Mouse (Mus musculus) midbrain, embryonic 15.5 days (tissue): ENCODE measurements around the gene Usp28. TPM values are rescaled to one million over a fixed set of nuclear protein-coding genes. Genes with fewer than 3 reads are reported as not detected.

Experiments used
- ATAC-seq: fragments of 200-750 bp; cut with Nextera tagmentation; replicated peaks from 2 replicates; pipeline ENCODE4 v1.8.0; 2017; ENCODE audit warnings: moderate TSS enrichment
- H3K27ac ChIP-seq: fragments of 300-500 bp; sonication (generic); 2 replicates; pipeline ENCODE4 v1.5.1; 2015; ENCODE audit warnings: mild to moderate bottlenecking, inconsistent platforms
- H3K27me3 ChIP-seq: fragments of 300-500 bp; sonication (generic); replicated peaks from 2 replicates; pipeline ENCODE4 v1.6.1; 2015; ENCODE audit warnings: inconsistent platforms
- H3K36me3 ChIP-seq: fragments of 300-500 bp; sonication (generic); replicated peaks from 2 replicates; pipeline ENCODE4 v1.6.1; 2015; ENCODE audit warnings: inconsistent platforms
- H3K4me1 ChIP-seq: fragments of 300-500 bp; sonication (generic); 2 replicates; pipeline ENCODE4 v1.6.1; 2015; ENCODE audit warnings: inconsistent platforms
- H3K4me2 ChIP-seq: fragments of 300-500 bp; sonication (generic); 2 replicates; pipeline ENCODE4 v1.6.1; 2015; ENCODE audit warnings: inconsistent platforms, mild to moderate bottlenecking, moderate library complexity
- H3K4me3 ChIP-seq: fragments of 300-500 bp; sonication (generic); 2 replicates; pipeline ENCODE4 v1.5.1; 2015; ENCODE audit warnings: mild to moderate bottlenecking, inconsistent platforms
- H3K9ac ChIP-seq: fragments of 300-500 bp; sonication (generic); 2 replicates; pipeline ENCODE4 v1.6.1; 2015; ENCODE audit warnings: mild to moderate bottlenecking, inconsistent platforms
- H3K9me3 ChIP-seq: fragments of 300-500 bp; sonication (generic); 2 replicates; pipeline ENCODE4 v1.6.1; 2016; ENCODE audit warnings: inconsistent platforms
- WGBS: fragments of 180-500 bp; shearing (Covaris S2); methylation state at CpG from one replicate; pipeline ENCODE4 v1.1.7; 2015; ENCODE audit warnings: mixed read lengths; 5-methylcytosine and 5-hydroxymethylcytosine counted together
- polyA plus RNA-seq: library from polyadenylated mRNA; unstranded; fragments of >200 nt; fragmentation: Nextera tagmentation; extraction: Ambion mirVana; gene quantifications from 2 replicates; pipeline ENCODE4 v1.2.1, GENCODE M21; 2015

Usp28 gene
- polyA plus RNA-seq, 1 experiment from 2014 or later = 33.6 TPM

DNA sequence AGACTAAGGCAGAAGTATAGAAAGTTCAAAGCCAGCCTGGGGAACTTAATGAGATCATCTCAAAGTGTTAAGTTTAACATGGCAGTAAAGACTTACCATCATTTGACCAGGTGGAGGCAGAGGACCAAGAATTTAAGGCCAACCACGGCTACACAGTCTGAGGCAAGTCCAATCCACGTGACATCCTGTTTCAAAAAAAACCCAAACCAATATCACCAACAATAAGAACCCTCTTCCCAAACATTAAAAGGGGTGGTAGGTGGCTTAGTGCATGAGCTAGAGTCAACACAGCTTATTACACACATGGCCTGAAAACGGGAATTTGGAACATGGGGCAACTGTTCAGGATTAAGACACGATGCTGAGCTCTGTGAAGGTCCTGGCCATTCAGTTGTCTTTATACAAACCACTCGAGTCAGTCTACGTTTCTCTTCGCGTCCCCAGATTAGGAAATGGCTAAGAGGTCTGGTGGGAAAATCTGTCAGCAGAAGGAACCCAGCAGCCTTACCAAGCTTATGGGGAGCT is 793 bp upstream of the Usp28 start:
- Histone ChIP-seq H3K4me2 (peak overlapping the region; percentile 59), H3K27me3 (no peaks in the 10 kb centered on the region), H3K27ac (peak overlapping the region; percentile 89), H3K9ac (peak overlapping the region; percentile 56), H3K36me3 (no peaks in the 10 kb centered on the region), H3K9me3 (no peaks in the 10 kb centered on the region), H3K4me3 (peak overlapping the region; percentile 63), H3K4me1 (peaks cover 28% of the 10 kb centered on the region)
- 25% methylated on average over 8 of the region's 8 CpGs for WGBS
- ATAC-seq = peak; percentile 7; the same call in 1 of the 2 replicates

DNA sequence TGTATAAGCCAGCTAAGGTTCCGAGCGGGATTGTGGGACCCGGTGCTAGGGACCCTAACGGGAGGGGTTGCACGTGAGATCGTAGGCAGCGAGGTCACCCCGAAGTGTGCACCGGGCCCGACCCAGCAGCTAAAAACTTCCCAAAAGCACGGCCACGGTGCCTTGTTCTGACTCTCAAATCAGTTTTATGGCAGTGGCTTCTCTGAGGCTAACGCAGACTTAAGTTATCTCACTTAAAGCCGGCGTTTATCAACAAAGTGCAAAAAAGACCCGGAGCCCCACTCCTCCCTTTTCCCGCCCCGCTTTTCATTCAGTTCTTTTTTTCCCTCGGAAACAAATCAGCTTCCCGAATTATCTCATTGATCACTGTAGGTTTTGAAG is 523 bp downstream of the Usp28 start:
- no peak for ATAC-seq
- no peaks in the 10 kb centered on the region for H3K27me3 ChIP-seq
- peak overlapping the region; percentile 58 for H3K9ac ChIP-seq
- H3K9me3 ChIP-seq = no peaks in the 10 kb centered on the region
- peak overlapping the region; percentile 59 for H3K4me2 ChIP-seq
- WGBS = under 1% methylated on average over 20 of the region's 20 CpGs
- H3K4me1 ChIP-seq = peaks cover 28% of the 10 kb centered on the region
- no peaks in the 10 kb centered on the region for H3K36me3 ChIP-seq
- peak overlapping the region; percentile 63 for H3K4me3 ChIP-seq
- H3K27ac ChIP-seq = peak overlapping the region; percentile 89

DNA sequence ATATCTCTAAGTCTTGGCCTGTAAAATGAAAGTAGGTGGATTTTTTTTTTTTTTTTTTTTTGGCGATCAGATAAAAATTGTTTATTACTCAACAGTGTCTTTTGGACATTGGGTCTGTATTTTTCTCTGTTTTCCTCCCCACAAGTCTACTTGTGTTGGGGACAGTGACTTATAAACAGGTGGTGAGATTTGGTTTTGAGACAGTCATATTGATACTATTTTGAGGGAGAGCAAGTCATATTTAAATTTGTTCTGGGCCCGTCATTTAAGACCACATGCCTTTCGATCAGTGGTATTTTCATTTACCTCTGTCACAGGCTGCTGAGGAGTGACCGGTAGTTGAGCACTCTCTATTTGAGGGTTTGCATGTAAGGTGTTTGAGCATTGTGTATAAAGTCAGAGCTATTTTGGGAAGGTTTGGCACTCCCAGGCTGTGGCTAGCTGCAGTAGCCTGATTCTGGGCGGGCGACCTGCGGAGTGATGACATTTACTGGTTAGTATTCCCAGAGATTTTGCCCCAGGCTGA is 1.5 kb downstream of the Usp28 start:
- no peaks in the 10 kb centered on the region for H3K9me3 ChIP-seq
- H3K27me3 ChIP-seq = no peaks in the 10 kb centered on the region
- no peak overlapping the region for H3K27ac ChIP-seq
- H3K4me1 ChIP-seq = peaks cover 28% of the 10 kb centered on the region
- H3K4me3 ChIP-seq = peak overlapping the region; percentile 17
- no peaks in the 10 kb centered on the region for H3K36me3 ChIP-seq
- 15% methylated on average over 7 of the region's 7 CpGs for WGBS
- ATAC-seq = no peak
- H3K9ac ChIP-seq = no peak overlapping the region
- peak overlapping the region; percentile 59 for H3K4me2 ChIP-seq

DNA sequence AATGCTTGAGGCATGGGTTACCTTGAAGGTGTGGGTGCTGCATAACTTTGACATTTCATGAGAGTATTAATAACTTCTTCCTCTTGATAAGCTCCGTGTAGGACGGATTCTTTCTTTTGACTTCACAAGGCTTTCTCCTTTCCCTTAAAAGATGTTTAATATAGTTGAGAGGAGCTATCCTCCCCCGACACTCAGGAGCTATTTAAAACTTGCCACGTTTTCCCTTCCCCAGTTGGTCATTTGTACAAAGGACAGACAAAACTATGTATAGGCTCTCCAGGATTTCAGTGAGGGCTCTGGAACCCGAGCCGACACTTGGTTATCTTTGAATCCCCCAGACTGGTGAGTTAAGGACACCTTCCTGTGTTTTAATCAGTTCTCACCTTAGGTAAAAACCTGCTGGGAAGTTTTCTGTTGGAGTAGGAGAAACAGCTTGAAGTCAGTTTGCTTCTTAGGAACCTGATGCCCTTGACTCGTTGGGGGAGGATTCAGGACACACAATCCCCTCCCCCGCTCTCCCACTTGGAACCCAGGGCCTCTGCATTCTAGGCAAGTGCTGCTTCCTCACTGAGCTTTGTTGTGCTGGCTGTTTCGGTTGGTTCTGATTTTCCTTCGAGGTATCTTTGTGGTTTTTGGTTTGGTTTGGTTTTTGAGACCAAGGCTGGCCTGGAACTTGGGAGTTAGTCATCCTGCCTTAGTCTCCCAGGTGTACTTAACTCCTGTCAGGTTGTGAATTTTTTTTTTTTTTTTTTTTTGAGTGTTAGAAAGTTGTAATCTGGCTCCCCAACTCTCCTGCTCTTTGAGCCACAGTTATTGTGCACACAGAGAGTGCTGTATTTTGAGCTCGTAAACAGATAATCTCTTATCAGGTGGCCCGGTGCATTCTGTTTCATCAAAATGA is 2.3 kb downstream of the Usp28 start:
- peak overlapping the region; percentile 17; the same call in 1 of the 2 replicates for H3K4me3 ChIP-seq
- H3K27ac ChIP-seq = no peak overlapping the region

DNA sequence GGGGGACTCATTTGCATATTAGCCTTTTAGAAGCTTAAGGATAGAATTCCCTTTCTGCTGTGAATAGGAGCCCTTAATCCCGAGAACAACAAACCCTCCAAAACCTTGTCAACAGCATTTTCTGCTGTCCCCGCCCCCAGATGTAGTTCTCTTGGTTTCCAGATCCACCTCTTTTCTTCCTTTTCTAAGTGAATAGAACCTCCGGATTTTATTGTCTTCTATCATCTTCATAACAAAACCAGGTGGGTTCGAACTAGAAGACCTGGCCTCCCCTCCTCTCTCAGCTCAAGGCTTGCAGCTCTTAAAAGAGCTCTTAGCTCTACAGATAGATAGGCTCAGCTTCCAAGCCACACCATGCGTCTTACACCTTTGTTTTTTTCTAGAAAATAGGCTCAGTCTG is 6.5 kb downstream of the Usp28 start:
- no peak overlapping the region for H3K4me2 ChIP-seq
- H3K27me3 ChIP-seq = no peaks in the 10 kb centered on the region
- no peaks in the 10 kb centered on the region for H3K36me3 ChIP-seq
- peaks cover 17% of the 10 kb centered on the region for H3K4me1 ChIP-seq
- ATAC-seq = no peak
- H3K4me3 ChIP-seq = no peak overlapping the region
- H3K9ac ChIP-seq = no peak overlapping the region
- WGBS = 47% methylated on average over 5 of the region's 5 CpGs
- H3K9me3 ChIP-seq = no peaks in the 10 kb centered on the region
- H3K27ac ChIP-seq = no peak overlapping the region

More for the DNA sequence above, 2.3 kb downstream of the Usp28 start:
- Histone ChIP-seq H3K36me3 (no peaks in the 10 kb centered on the region), H3K27me3 (no peaks in the 10 kb centered on the region), H3K4me1 (peaks cover 28% of the 10 kb centered on the region), H3K9me3 (no peaks in the 10 kb centered on the region), H3K4me2 (peak overlapping the region; percentile 59), H3K9ac (no peak overlapping the region)
- WGBS = 27% methylated on average over 12 of the region's 12 CpGs
- ATAC-seq = no peak

DNA sequence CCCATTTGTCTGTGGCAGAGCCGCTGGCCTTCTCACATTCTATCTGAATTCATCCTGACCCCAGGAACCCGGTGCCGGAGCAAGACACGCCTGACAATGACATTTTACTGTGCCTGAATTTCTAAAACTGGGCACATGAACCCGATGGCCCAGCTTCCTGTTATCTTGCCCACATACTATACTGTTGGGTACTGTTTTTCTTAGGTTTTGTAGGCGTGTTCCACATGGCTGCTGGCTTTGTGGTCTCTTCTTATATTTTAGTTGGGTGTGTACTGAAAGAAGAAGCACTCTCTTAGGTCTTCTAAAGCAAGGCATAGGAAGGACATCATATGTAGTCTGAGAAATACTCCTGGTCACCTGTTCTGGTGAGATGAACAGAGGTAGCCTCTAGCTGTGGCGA is 9.6 kb downstream of the Usp28 start:
- Histone ChIP-seq H3K4me3 (no peak overlapping the region), H3K27me3 (no peaks in the 10 kb centered on the region), H3K4me2 (no peak overlapping the region), H3K27ac (no peak overlapping the region), H3K36me3 (no peaks in the 10 kb centered on the region), H3K4me1 (no peaks in the 10 kb centered on the region), H3K9me3 (no peaks in the 10 kb centered on the region), H3K9ac (no peak overlapping the region)
- 96% methylated on average over 7 of the region's 7 CpGs for WGBS
- no peak for ATAC-seq

DNA sequence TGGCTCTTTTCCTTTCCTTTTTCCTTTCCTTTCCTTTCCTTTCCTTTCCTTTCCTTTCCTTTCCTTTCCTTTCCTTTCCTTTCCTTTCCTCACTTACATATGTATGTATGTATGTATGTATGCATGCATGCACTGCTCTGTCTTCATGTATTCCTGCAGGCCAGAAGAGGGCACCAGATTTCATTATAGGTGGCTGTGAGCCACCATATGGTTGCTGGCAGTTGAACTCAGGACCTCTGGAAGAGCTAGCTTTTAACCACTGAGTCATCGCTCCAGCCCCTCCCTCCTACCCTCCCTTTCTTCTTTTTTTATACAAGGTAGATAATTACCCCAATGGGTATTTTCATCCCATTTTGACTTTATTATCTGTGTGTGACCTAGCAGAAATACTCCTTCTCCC is 10.6 kb downstream of the Usp28 start:
- WGBS = 97% methylated on average over 1 of the region's 1 CpGs
- Histone ChIP-seq H3K9me3 (no peaks in the 10 kb centered on the region), H3K4me2 (no peak overlapping the region)

DNA sequence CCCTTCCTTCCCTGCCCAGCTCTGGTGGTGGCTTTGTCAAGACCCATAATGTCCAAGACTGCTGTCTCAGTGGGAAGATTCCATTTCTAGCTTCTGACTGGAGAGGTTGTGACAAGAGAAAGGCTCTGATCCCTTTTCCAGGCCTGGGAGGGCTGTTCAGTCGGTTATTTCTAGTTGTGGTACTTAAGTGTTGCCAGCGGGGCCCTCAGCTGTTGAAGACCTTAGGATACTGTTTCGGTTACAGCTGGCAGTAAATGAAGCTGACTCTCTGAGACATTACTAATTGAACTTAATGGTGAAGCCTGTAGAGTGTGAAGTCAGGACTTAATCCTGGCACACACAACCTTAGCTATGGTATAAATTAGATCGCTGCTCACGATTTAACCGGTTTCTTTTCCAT is 14.1 kb downstream of the Usp28 start:
- no peak overlapping the region for H3K27ac ChIP-seq
- H3K27me3 ChIP-seq = no peaks in the 10 kb centered on the region
- no peaks in the 10 kb centered on the region for H3K9me3 ChIP-seq
- H3K4me2 ChIP-seq = no peak overlapping the region
- peaks cover 11% of the 10 kb centered on the region; the same call in 1 of the 2 replicates for H3K36me3 ChIP-seq
- 87% methylated on average over 6 of the region's 6 CpGs for WGBS
- no peak overlapping the region for H3K9ac ChIP-seq
- H3K4me3 ChIP-seq = no peak overlapping the region
- no peak for ATAC-seq
- no peaks in the 10 kb centered on the region for H3K4me1 ChIP-seq

More for the DNA sequence above, 10.6 kb downstream of the Usp28 start:
- H3K9ac ChIP-seq = no peak overlapping the region
- ATAC-seq = no peak
- H3K36me3 ChIP-seq = no peaks in the 10 kb centered on the region
- no peaks in the 10 kb centered on the region for H3K4me1 ChIP-seq
- no peak overlapping the region for H3K4me3 ChIP-seq
- no peaks in the 10 kb centered on the region for H3K27me3 ChIP-seq
- no peak overlapping the region for H3K27ac ChIP-seq

DNA sequence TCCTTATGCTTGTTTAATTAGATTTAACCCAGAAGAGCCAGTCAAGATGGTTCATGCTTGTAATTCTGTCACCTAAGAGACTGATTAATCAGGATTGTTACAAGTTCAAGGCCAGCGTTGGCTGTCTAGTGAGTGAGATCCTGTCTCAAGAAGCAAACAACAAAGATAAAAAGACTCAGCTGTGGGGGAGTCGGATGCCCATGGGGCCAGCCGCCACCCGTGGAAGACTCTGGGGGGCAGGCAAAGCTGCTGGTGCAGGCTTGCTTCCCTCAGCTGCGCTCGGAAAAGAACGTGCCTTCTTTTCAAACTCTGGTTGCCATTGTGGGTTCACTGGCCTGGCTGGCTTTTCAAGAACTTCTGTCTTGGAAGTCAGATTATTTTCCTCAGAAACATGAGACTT is 30.6 kb downstream of the Usp28 start:
- Histone ChIP-seq H3K4me1 (no peaks in the 10 kb centered on the region), H3K9me3 (no peaks in the 10 kb centered on the region), H3K36me3 (peaks cover 32% of the 10 kb centered on the region), H3K4me2 (no peak overlapping the region), H3K9ac (no peak overlapping the region), H3K27ac (no peak overlapping the region), H3K27me3 (no peaks in the 10 kb centered on the region), H3K4me3 (no peak overlapping the region)
- WGBS = 87% methylated on average over 7 of the region's 7 CpGs
- ATAC-seq = no peak

DNA sequence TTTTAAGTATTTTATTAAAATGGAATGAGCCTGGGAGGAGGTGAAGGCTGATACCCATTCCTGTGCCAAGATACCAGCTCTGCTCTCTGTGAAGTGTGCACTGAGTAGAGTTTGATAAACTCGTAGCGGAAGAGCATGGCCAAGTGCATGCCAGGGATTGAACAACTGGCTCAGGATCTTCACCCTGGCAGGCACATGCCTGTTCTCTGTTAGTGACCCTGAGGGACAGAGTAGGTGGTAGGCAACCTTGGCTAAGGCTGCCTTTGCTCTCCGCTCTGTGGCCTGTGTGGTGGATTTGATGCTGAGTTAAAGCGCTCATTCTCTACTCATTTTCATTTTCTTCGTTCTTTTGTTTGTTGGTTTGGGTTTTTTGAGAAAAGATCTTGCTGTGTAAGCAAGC is 36.1 kb downstream of the Usp28 start:
- H3K4me3 ChIP-seq = no peak overlapping the region
- ATAC-seq = no peak
- H3K4me2 ChIP-seq = no peak overlapping the region
- H3K36me3 ChIP-seq = peaks cover 4% of the 10 kb centered on the region
- no peaks in the 10 kb centered on the region for H3K27me3 ChIP-seq
- H3K4me1 ChIP-seq = no peaks in the 10 kb centered on the region
- no peak overlapping the region for H3K9ac ChIP-seq
- no peak overlapping the region for H3K27ac ChIP-seq
- H3K9me3 ChIP-seq = no peaks in the 10 kb centered on the region
- 98% methylated on average over 5 of the region's 5 CpGs for WGBS

DNA sequence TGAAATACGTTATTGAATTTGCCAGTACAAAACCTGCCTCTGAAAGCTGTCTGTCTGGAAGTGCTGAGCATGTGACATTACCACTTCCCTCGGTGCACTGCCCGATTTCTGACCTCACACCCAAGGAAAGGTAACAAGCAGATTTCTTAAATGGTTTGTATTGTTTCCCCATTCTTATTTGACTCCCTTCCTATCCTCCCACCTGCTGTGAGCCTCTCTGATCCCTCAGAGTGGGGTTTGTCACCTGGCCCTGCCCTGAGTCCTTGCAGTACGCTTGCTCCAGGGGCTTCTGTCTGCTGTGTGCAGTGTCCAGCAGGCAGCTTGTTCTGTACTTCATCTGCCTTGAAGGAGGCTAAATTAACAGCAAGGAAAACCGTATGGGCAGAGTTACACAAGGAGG is 38.8 kb downstream of the Usp28 start:
- Histone ChIP-seq H3K4me2 (no peak overlapping the region), H3K27me3 (no peaks in the 10 kb centered on the region), H3K9ac (no peak overlapping the region), H3K36me3 (peaks cover 9% of the 10 kb centered on the region; the same call in 1 of the 2 replicates), H3K27ac (no peak overlapping the region), H3K9me3 (no peaks in the 10 kb centered on the region), H3K4me1 (no peaks in the 10 kb centered on the region), H3K4me3 (no peak overlapping the region)
- ATAC-seq = no peak
- WGBS = 83% methylated on average over 5 of the region's 5 CpGs

DNA sequence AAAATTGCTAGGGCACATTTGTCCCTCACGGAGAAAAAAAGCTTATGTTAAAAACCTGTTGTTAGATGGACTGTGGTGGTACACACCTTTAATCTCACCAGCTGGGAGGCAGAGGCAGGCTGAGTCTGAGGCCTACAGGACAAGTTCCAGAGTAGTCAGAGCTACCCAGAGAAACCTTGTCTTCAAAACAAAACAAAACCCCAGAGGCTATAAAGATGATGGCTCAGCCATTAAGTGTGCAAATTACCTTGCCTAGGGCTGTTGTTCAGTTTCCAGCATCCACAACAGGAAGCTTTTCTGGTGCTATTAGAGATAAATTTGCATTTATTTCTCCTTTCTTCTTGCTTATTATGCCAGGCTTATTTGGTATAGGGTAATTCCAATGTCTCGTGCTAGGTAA is 39.4 kb downstream of the Usp28 start:
- H3K36me3 ChIP-seq = peaks cover 9% of the 10 kb centered on the region; the same call in 1 of the 2 replicates
- no peaks in the 10 kb centered on the region for H3K27me3 ChIP-seq
- no peaks in the 10 kb centered on the region for H3K4me1 ChIP-seq
- no peak overlapping the region for H3K4me3 ChIP-seq
- no peak overlapping the region for H3K27ac ChIP-seq
- H3K4me2 ChIP-seq = no peak overlapping the region
- H3K9me3 ChIP-seq = no peaks in the 10 kb centered on the region
- no peak for ATAC-seq
- H3K9ac ChIP-seq = no peak overlapping the region
- WGBS = 92% methylated on average over 2 of the region's 2 CpGs
